Mouse (Mus musculus): ENCODE results near the gene Trim29. TPM values are rescaled to one million over a fixed set of nuclear protein-coding genes. Genes with fewer than 3 reads are reported as not detected.

Trim29 gene
- polyA plus RNA-seq, 1 experiment from 2014 or later, result 0.21 TPM

- DNase-seq (no peak), ATAC-seq (ENCODE audit: insufficient read depth) (no peak)
- Histone ChIP-seq H3K4me1 (ENCODE audit: insufficient read depth) (no peaks in the 10 kb centered on the region), H3K36me3 (ENCODE audit: insufficient read depth) (no peaks in the 10 kb centered on the region), H3K4me2 (no peak overlapping the region), H3K9ac (no peak overlapping the region), H3K27me3 (ENCODE audit: insufficient read depth, low read length) (no peaks in the 10 kb centered on the region), H3K4me3 (ENCODE audit: low read depth, low read length) (no peak overlapping the region), H3K27ac (ENCODE audit: low read depth) (no peak overlapping the region), H3K9me3 (ENCODE audit: low read depth, low read length) (no peaks in the 10 kb centered on the region)
- TF ChIP-seq CTCF (IDR thresholded peaks at IDR 0.05; ENCODE audit: low read depth), result no peak
- WGBS, result 58% methylated on average over 5 of the region's 5 CpGs
These were observed 27.4 kb downstream of the Trim29 start for GRCm38 (mm10) chr9:43338067-43338466.

DNA sequence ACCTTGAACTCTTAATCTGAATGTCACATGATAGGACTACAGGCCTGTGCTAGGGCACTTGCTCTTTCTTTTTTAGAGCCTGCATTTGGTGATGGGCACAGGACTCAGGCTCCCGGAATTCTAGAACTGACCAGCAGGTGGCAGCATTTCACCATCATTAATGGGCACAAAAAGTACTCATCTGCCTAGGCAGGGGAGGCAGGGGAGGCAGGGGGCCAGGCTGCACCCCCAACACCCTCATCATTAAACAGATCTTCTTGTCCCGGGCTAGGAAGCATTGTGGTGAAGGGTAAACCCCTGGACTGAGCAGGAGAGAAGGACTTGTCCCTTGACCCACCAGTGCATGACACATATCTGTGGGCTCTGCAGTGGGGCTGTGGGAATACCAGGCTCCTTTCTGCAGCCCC lies 29.0 kb downstream of the Trim29 start:
- Histone ChIP-seq H3K9ac (no peak overlapping the region), H3K4me1 (ENCODE audit: insufficient read depth) (no peaks in the 10 kb centered on the region), H3K4me3 (ENCODE audit: low read depth, low read length) (no peak overlapping the region), H3K27ac (ENCODE audit: low read depth) (no peak overlapping the region), H3K36me3 (ENCODE audit: insufficient read depth) (no peaks in the 10 kb centered on the region), H3K4me2 (no peak overlapping the region), H3K9me3 (ENCODE audit: low read depth, low read length) (no peaks in the 10 kb centered on the region), H3K27me3 (ENCODE audit: insufficient read depth, low read length) (no peaks in the 10 kb centered on the region)
- ATAC-seq (ENCODE audit: insufficient read depth), result peak; percentile 31; the same call in 1 of the 2 replicates
- DNase-seq, result peak; percentile 88
- 0% methylated on average over 2 of the region's 2 CpGs for WGBS
- TF ChIP-seq CTCF (IDR thresholded peaks at IDR 0.05; ENCODE audit: low read depth), result peak; percentile 87

DNA sequence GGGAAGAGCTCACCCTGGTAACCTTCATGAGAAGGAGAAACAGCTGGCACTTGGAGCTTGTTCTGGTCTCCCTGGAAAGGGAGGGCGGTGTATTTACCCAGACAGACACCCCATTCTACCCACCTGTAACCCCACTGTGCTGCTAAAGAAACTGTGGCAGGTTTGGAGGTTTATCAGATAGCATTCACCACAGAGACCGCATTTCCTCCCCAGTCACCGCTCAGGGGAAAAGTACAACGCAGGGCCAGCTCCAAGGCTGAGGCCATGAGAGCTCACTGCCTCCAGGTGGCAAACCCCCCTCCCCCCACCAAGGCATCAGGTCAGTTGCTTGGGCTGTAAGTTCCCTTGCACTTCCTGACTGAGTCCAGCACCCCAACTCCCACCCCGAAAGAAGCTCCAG lies 39.4 kb downstream of the Trim29 start:
- no peak overlapping the region for H3K27ac ChIP-seq (ENCODE audit: low read depth)
- H3K4me3 ChIP-seq (ENCODE audit: low read depth, low read length), result no peak overlapping the region
- no peak for DNase-seq
- WGBS, result 30% methylated on average over 5 of the region's 5 CpGs
- no peak overlapping the region for H3K9ac ChIP-seq
- no peak for TF ChIP-seq CTCF (IDR thresholded peaks at IDR 0.05; ENCODE audit: low read depth)
- no peaks in the 10 kb centered on the region for H3K4me1 ChIP-seq (ENCODE audit: insufficient read depth)
- no peak overlapping the region for H3K4me2 ChIP-seq
- H3K27me3 ChIP-seq (ENCODE audit: insufficient read depth, low read length), result no peaks in the 10 kb centered on the region
- H3K36me3 ChIP-seq (ENCODE audit: insufficient read depth), result no peaks in the 10 kb centered on the region
- no peak for ATAC-seq (ENCODE audit: insufficient read depth)
- no peaks in the 10 kb centered on the region for H3K9me3 ChIP-seq (ENCODE audit: low read depth, low read length)

- DNase-seq (no peak), ATAC-seq (ENCODE audit: insufficient read depth) (no peak)
- no peak for TF ChIP-seq CTCF (IDR thresholded peaks at IDR 0.05; ENCODE audit: low read depth)
- Histone ChIP-seq H3K27me3 (ENCODE audit: insufficient read depth, low read length) (no peaks in the 10 kb centered on the region), H3K4me3 (ENCODE audit: low read depth, low read length) (no peak overlapping the region), H3K36me3 (ENCODE audit: insufficient read depth) (no peaks in the 10 kb centered on the region), H3K27ac (ENCODE audit: low read depth) (no peak overlapping the region), H3K9me3 (ENCODE audit: low read depth, low read length) (no peaks in the 10 kb centered on the region), H3K4me1 (ENCODE audit: insufficient read depth) (no peaks in the 10 kb centered on the region), H3K4me2 (no peak overlapping the region), H3K9ac (no peak overlapping the region)
- WGBS, result 66% methylated on average over 13 of the region's 13 CpGs
These were observed 40.4 kb downstream of the Trim29 start for GRCm38 (mm10) chr9:43351015-43351414.

- H3K4me2 ChIP-seq, result no peak overlapping the region
- TF ChIP-seq CTCF (IDR thresholded peaks at IDR 0.05; ENCODE audit: low read depth), result no peak
- H3K9ac ChIP-seq, result no peak overlapping the region
- no peaks in the 10 kb centered on the region for H3K36me3 ChIP-seq (ENCODE audit: insufficient read depth)
- H3K9me3 ChIP-seq (ENCODE audit: low read depth, low read length), result no peaks in the 10 kb centered on the region
- H3K4me1 ChIP-seq (ENCODE audit: insufficient read depth), result no peaks in the 10 kb centered on the region
- DNase-seq (no peak), ATAC-seq (ENCODE audit: insufficient read depth) (no peak)
- H3K4me3 ChIP-seq (ENCODE audit: low read depth, low read length), result no peak overlapping the region
- no peaks in the 10 kb centered on the region for H3K27me3 ChIP-seq (ENCODE audit: insufficient read depth, low read length)
- H3K27ac ChIP-seq (ENCODE audit: low read depth), result no peak overlapping the region
These were observed 46.4 kb downstream of the Trim29 start for GRCm38 (mm10) chr9:43357011-43357410.

DNA sequence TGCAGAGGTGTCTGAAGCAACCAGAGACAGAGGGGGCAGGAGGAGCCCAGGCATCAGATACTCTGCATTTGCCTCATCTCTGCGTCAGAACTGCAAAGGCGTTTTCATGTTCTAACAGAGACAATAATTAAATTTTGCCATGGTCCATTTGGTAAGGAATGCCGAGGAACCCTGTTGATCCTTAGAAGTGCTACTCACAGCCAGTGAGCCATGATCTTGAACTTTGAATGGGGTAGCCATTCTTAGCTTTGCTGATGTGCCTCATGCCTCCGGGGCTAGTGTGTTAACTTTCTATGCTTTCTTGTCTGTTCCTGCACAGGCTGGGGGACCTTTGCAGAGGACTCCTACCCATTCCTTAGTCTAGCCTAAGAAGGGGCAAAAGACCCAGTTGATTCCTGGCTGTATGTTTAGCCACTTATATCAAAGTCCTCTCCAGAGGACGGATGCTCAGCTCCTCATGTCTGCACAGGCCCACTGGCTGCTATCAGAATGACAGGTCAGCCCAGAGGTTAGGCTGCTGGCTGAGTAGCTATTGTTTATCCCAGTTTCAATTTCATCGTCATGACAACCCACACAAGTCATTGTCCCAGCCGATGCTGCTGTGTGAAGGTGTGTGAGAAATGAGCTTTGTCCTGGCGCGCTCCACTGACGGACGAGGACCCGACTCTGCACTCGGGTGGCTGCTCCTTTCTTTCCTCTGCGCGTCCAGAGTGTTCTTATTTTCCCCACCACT lies 48.1 kb downstream of the Trim29 start:
- TF ChIP-seq CTCF (IDR thresholded peaks at IDR 0.05; ENCODE audit: low read depth), result no peak
- no peaks in the 10 kb centered on the region for H3K36me3 ChIP-seq (ENCODE audit: insufficient read depth)
- ATAC-seq (ENCODE audit: insufficient read depth), result no peak
- DNase-seq, result no peak
- H3K4me3 ChIP-seq (ENCODE audit: low read depth, low read length), result no peak overlapping the region
- H3K4me1 ChIP-seq (ENCODE audit: insufficient read depth), result no peaks in the 10 kb centered on the region
- H3K4me2 ChIP-seq, result no peak overlapping the region
- no peaks in the 10 kb centered on the region for H3K27me3 ChIP-seq (ENCODE audit: insufficient read depth, low read length)
- no peak overlapping the region for H3K9ac ChIP-seq
- no peak overlapping the region for H3K27ac ChIP-seq (ENCODE audit: low read depth)
- no peaks in the 10 kb centered on the region for H3K9me3 ChIP-seq (ENCODE audit: low read depth, low read length)
- WGBS, result 47% methylated on average over 15 of the region's 15 CpGs

DNA sequence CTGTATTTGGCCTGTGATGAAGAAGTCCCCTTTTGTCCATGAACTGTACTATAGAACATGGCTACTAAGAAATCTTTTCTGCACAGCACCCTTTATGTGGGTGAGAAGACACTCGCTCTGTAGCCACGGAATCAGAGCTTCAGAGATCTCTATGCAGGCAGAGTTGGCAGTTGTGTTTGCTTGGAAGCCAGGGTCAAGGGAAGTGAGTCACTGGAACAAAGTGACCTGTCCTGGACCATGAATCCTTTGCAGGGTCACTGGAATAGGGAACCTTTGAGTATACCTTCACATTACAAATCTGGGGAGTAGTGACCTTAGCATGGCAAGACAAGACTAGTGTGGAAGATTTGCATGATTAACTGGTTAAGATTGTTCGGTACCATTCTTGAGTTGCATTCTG lies 58.1 kb downstream of the Trim29 start:
- Histone ChIP-seq H3K4me1 (ENCODE audit: insufficient read depth) (no peaks in the 10 kb centered on the region), H3K4me3 (ENCODE audit: low read depth, low read length) (no peak overlapping the region), H3K27ac (ENCODE audit: low read depth) (no peak overlapping the region), H3K27me3 (ENCODE audit: insufficient read depth, low read length) (no peaks in the 10 kb centered on the region), H3K36me3 (ENCODE audit: insufficient read depth) (no peaks in the 10 kb centered on the region), H3K9ac (no peak overlapping the region), H3K4me2 (no peak overlapping the region), H3K9me3 (ENCODE audit: low read depth, low read length) (no peaks in the 10 kb centered on the region)
- no peak for ATAC-seq (ENCODE audit: insufficient read depth)
- DNase-seq, result no peak
- no peak for TF ChIP-seq CTCF (IDR thresholded peaks at IDR 0.05; ENCODE audit: low read depth)
- WGBS, result 84% methylated on average over 3 of the region's 3 CpGs
